Comparison of ENCODE assay signal across 8 mouse cellular contexts in the genomic region with DNA sequence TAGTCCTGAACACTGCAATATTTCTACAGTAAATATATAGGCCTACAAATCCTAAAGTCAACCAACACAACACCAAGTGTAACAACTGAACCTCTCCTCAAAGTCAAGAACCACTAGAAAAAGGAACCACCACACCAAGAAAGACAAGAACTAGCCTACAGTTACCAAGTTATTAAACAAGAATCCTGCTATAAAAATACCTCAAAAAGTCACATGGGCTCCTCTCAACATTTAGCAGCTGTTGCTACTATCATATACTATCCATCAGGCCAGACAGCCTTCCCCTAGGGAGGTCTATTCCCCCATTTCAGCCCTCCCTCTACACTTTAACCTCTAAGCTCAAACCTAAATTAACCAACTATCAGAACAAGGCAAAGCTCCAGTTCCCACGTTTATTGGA. TPM values are rescaled to one million over a fixed set of nuclear protein-coding genes. Genes with fewer than 3 reads are reported as not detected.
DNase-seq lines count a peak whose midpoint lies in the region; ATAC-seq and TF ChIP-seq lines count a peak whose summit lies in the region.

No protein-coding gene starts in this region.

- H3K36me3 ChIP-seq in embryonic facial prominence, embryonic 11.5 days (replicated peaks; ENCODE audit: control insufficient read depth, insufficient read depth, low read depth, low read length): no peaks in the 10 kb centered on the region; the same call in 1 of the 2 replicates
- H3K36me3 ChIP-seq in intestine, embryonic 15.5 days: peaks cover 4% of the 10 kb centered on the region; the same call in 1 of the 2 replicates
- H3K36me3 ChIP-seq in neural tube, embryonic 12.5 days: peaks cover 16% of the 10 kb centered on the region

- DNase-seq in layer of hippocampus, adult 2 months (ENCODE audit: low spot score in 2 of 2): no peak
- DNase-seq in layer of hippocampus, postnatal 36 days: no peak
- DNase-seq in embryonic facial prominence, embryonic 11.5 days (ENCODE audit: low spot score): no peak
- no peak for DNase-seq in left cerebral cortex, adult 8-10 months (ENCODE audit: low spot score in 2 of 2)
- DNase-seq in lung, postnatal 14 days: no peak

- peak overlapping the region; percentile 4; the same call in 1 of the 2 replicates for H3K9ac ChIP-seq in embryonic facial prominence, embryonic 11.5 days (replicated peaks; ENCODE audit: low read length)
- no peak overlapping the region for H3K9ac ChIP-seq in intestine, embryonic 15.5 days
- peak overlapping the region; percentile 48; the same call in 1 of the 2 replicates for H3K9ac ChIP-seq in neural tube, embryonic 12.5 days

- H3K9me3 ChIP-seq in embryonic facial prominence, embryonic 11.5 days (replicated peaks; ENCODE audit: control insufficient read depth, low read length): no peaks in the 10 kb centered on the region
- H3K9me3 ChIP-seq in intestine, embryonic 15.5 days: no peaks in the 10 kb centered on the region
- no peaks in the 10 kb centered on the region for H3K9me3 ChIP-seq in neural tube, embryonic 12.5 days

- H3K4me2 ChIP-seq in embryonic facial prominence, embryonic 11.5 days (ENCODE audit: low read depth, low read length): peak overlapping the region; percentile 80
- peak overlapping the region; percentile 63 for H3K4me2 ChIP-seq in intestine, embryonic 15.5 days (replicated peaks)
- peak overlapping the region; percentile 71 for H3K4me2 ChIP-seq in neural tube, embryonic 12.5 days (replicated peaks)

- H3K4me3 ChIP-seq in layer of hippocampus, adult 2 months: peak overlapping the region; percentile 79
- H3K4me3 ChIP-seq in embryonic facial prominence, embryonic 11.5 days (ENCODE audit: low read depth, low read length): peak overlapping the region; percentile 100
- peak overlapping the region; percentile 100 for H3K4me3 ChIP-seq in intestine, embryonic 15.5 days (replicated peaks)
- H3K4me3 ChIP-seq in neural tube, embryonic 12.5 days: peak overlapping the region; percentile 100

- no peak for TF ChIP-seq CTCF in layer of hippocampus, adult 2 months (conservative IDR thresholded peaks at IDR 0.05)

- no peaks in the 10 kb centered on the region for H3K27me3 ChIP-seq in embryonic facial prominence, embryonic 11.5 days (ENCODE audit: control insufficient read depth, insufficient read depth, low read length)
- no peaks in the 10 kb centered on the region for H3K27me3 ChIP-seq in intestine, embryonic 15.5 days (replicated peaks)
- H3K27me3 ChIP-seq in neural tube, embryonic 12.5 days (replicated peaks): no peaks in the 10 kb centered on the region

- WGBS in embryonic facial prominence, embryonic 11.5 days: 18% methylated on average over 1 of the region's 1 CpGs
- WGBS in intestine, embryonic 15.5 days: 2% methylated on average over 1 of the region's 1 CpGs
- 4% methylated on average over 1 of the region's 1 CpGs for WGBS in neural tube, embryonic 12.5 days

- H3K27ac ChIP-seq in layer of hippocampus, adult 2 months: no peak overlapping the region
- H3K27ac ChIP-seq in embryonic facial prominence, embryonic 11.5 days (replicated peaks; ENCODE audit: low read depth, low read length): no peak overlapping the region
- no peak overlapping the region for H3K27ac ChIP-seq in intestine, embryonic 15.5 days
- no peak overlapping the region for H3K27ac ChIP-seq in neural tube, embryonic 12.5 days

- H3K4me1 ChIP-seq in embryonic facial prominence, embryonic 11.5 days (ENCODE audit: control insufficient read depth, insufficient read depth, low read length): no peaks in the 10 kb centered on the region; the same call in 1 of the 2 replicates
- no peaks in the 10 kb centered on the region for H3K4me1 ChIP-seq in intestine, embryonic 15.5 days (replicated peaks)
- peaks cover 7% of the 10 kb centered on the region for H3K4me1 ChIP-seq in neural tube, embryonic 12.5 days

- no peak for ATAC-seq in embryonic facial prominence, embryonic 11.5 days (replicated peaks; ENCODE audit: insufficient number of reproducible peaks, low FRiP score, low TSS enrichment, low read depth)
- ATAC-seq in intestine, embryonic 15.5 days: no peak
- ATAC-seq in neural tube, embryonic 12.5 days (ENCODE audit: low FRiP score, low read depth): no peak
- ATAC-seq in megakaryocyte progenitor cell, adult 5-6 weeks (replicated peaks; ENCODE audit: poor library complexity): no peak

RNA-seq across cellular contexts. Expression of a gene that starts 2.3 kb away (rescaled TPM):
- total RNA-seq in layer of hippocampus, adult 2 months (2021): 10 to 100 TPM; 62.7 to 64.7 TPM
- 10 to 100 TPM; 69.5 to 70.8 TPM for total RNA-seq in layer of hippocampus, postnatal 36 days (2021)
- 150 and 162 TPM in 2 replicates for polyA plus RNA-seq in embryonic facial prominence, embryonic 11.5 days (2014; fragmentation: Nextera tagmentation; extraction: Ambion mirVana)
- 78.3 and 98.9 TPM in 2 replicates for polyA plus RNA-seq in intestine, embryonic 15.5 days (2015; fragmentation: Nextera tagmentation; extraction: Ambion mirVana)
- 102 and 104 TPM in 2 replicates for polyA plus RNA-seq in neural tube, embryonic 12.5 days (2016; fragmentation: Nextera tagmentation; extraction: Ambion mirVana)
- total RNA-seq in left cerebral cortex, adult 8-10 months (2022): 10 to 100 TPM; 60.8 to 67.3 (median 62.1) TPM
- 250 and 274 TPM in 2 replicates for total RNA-seq in megakaryocyte progenitor cell, adult 5-6 weeks (2015)
- 254 and 290 TPM in 2 replicates for total RNA-seq in megakaryocyte progenitor cell, adult 5-6 weeks (2017)

RNA-seq across cellular contexts. Expression of a gene that starts 23.7 kb away (rescaled TPM):
- not detected for total RNA-seq in layer of hippocampus, adult 2 months (2021)
- total RNA-seq in layer of hippocampus, postnatal 36 days (2021): not detected
- polyA plus RNA-seq in embryonic facial prominence, embryonic 11.5 days (2014; fragmentation: Nextera tagmentation; extraction: Ambion mirVana): 0.43 TPM in 1 of 2 replicates, not detected in the other
- not detected in 2 replicates for polyA plus RNA-seq in intestine, embryonic 15.5 days (2015; fragmentation: Nextera tagmentation; extraction: Ambion mirVana)
- 0.42 and 1.1 TPM in 2 replicates for polyA plus RNA-seq in neural tube, embryonic 12.5 days (2016; fragmentation: Nextera tagmentation; extraction: Ambion mirVana)
- total RNA-seq in left cerebral cortex, adult 8-10 months (2022): not detected
- not detected in 2 replicates for total RNA-seq in megakaryocyte progenitor cell, adult 5-6 weeks (2015)
- not detected in 2 replicates for total RNA-seq in megakaryocyte progenitor cell, adult 5-6 weeks (2017)

RNA-seq across cellular contexts. Expression of a gene that starts 41.4 kb away (rescaled TPM):
- total RNA-seq in layer of hippocampus, adult 2 months (2021): 10 to 100 TPM; 47.9 to 48.3 TPM
- total RNA-seq in layer of hippocampus, postnatal 36 days (2021): 10 to 100 TPM; 49.9 to 52.9 TPM
- polyA plus RNA-seq in embryonic facial prominence, embryonic 11.5 days (2014; fragmentation: Nextera tagmentation; extraction: Ambion mirVana): 21.1 and 21.3 TPM in 2 replicates
- polyA plus RNA-seq in intestine, embryonic 15.5 days (2015; fragmentation: Nextera tagmentation; extraction: Ambion mirVana): 31.3 and 35.2 TPM in 2 replicates
- 20.7 and 22.3 TPM in 2 replicates for polyA plus RNA-seq in neural tube, embryonic 12.5 days (2016; fragmentation: Nextera tagmentation; extraction: Ambion mirVana)
- 10 to 100 TPM; 49.4 to 57.4 (median 53.1) TPM for total RNA-seq in left cerebral cortex, adult 8-10 months (2022)
- total RNA-seq in megakaryocyte progenitor cell, adult 5-6 weeks (2015): 31.8 and 36.1 TPM in 2 replicates
- 17.1 and 21.6 TPM in 2 replicates for total RNA-seq in megakaryocyte progenitor cell, adult 5-6 weeks (2017)
